Mouse (Mus musculus): ENCODE results near the gene Grpel1.

Gene Grpel1

GRCm38 (mm10) chr5:36505235-36505634 lies 40.4 kb downstream of the Grpel1 start:
- no peak for ATAC-seq (ENCODE audit: insufficient number of reproducible peaks, low FRiP score, low TSS enrichment)

- no peak for ATAC-seq (ENCODE audit: insufficient number of reproducible peaks, low FRiP score, low TSS enrichment)
These were observed 40.8 kb downstream of the Grpel1 start for GRCm38 (mm10) chr5:36505643-36506042.

- no peak for ATAC-seq (ENCODE audit: insufficient number of reproducible peaks, low FRiP score, low TSS enrichment)
These were observed 43.6 kb downstream of the Grpel1 start for GRCm38 (mm10) chr5:36508351-36508750.

- ATAC-seq (ENCODE audit: insufficient number of reproducible peaks, low FRiP score, low TSS enrichment) = no peak
These were observed 46.2 kb downstream of the Grpel1 start for GRCm38 (mm10) chr5:36510956-36511355.

GRCm38 (mm10) chr5:36515126-36515525 lies 50.3 kb downstream of the Grpel1 start:
- no peak for ATAC-seq (ENCODE audit: insufficient number of reproducible peaks, low FRiP score, low TSS enrichment)

GRCm38 (mm10) chr5:36515558-36515957 lies 50.8 kb downstream of the Grpel1 start:
- ATAC-seq (ENCODE audit: insufficient number of reproducible peaks, low FRiP score, low TSS enrichment) = no peak

GRCm38 (mm10) chr5:36517596-36517995 lies 52.8 kb downstream of the Grpel1 start:
- ATAC-seq (ENCODE audit: insufficient number of reproducible peaks, low FRiP score, low TSS enrichment) = no peak; the same call in 1 of the 2 replicates

GRCm38 (mm10) chr5:36519751-36520150 lies 55.0 kb downstream of the Grpel1 start:
- ATAC-seq (ENCODE audit: insufficient number of reproducible peaks, low FRiP score, low TSS enrichment) = no peak

GRCm38 (mm10) chr5:36522782-36523181 lies 58.0 kb downstream of the Grpel1 start:
- no peak for ATAC-seq (ENCODE audit: insufficient number of reproducible peaks, low FRiP score, low TSS enrichment)

- no peak for ATAC-seq (ENCODE audit: insufficient number of reproducible peaks, low FRiP score, low TSS enrichment)
These were observed 58.5 kb downstream of the Grpel1 start for GRCm38 (mm10) chr5:36523219-36523703.
